Mouse (Mus musculus): ENCODE measurements around the gene Slc8b1. TPM values are rescaled to one million over a fixed set of nuclear protein-coding genes. Genes with fewer than 3 reads are reported as not detected.
"Not testable (repeated sequence)": the region's sequence is repeated elsewhere in the genome, so short reads cannot be mapped to it uniquely, and the experiment has no call there.

Gene Slc8b1
- polyA plus RNA-seq, 1 experiment from 2014 or later = 2.8 TPM

DNA sequence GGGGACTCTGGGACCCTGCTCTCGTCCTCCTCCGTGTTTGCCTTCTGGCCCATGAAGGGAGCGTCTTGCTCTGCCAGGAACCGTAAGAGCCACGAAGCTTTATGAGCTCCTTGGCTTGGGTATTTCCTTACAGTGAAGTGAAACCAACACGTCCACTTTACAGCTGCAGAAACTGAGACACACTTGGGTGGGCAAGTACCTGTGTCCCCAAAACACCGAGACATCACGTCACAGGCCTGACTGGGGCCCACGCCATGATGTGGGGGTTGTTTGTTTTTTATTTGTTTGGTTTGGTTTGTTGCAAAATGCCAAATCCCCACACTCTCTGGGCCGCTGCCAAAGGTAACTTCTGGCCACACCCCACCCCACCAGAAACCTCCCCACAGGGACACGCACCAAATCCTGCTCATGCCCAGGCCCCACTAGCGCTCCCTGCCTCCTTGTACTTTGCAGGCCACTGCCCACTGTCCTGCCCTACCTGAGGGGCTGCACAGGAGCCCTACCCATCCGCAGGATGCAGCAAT is 15.2 kb upstream of the Slc8b1 start:
- H3K9me3 ChIP-seq (replicated peaks) = no peaks in the 10 kb centered on the region
- 92% methylated on average over 13 of the region's 13 CpGs for WGBS
- peaks cover 26% of the 10 kb centered on the region for H3K36me3 ChIP-seq
- no peak overlapping the region for H3K4me3 ChIP-seq (replicated peaks)
- H3K27ac ChIP-seq (replicated peaks) = no peak overlapping the region
- H3K4me2 ChIP-seq = no peak overlapping the region
- no peaks in the 10 kb centered on the region for H3K4me1 ChIP-seq
- no peak for ATAC-seq (ENCODE audit: low FRiP score)
- no peak overlapping the region for H3K9ac ChIP-seq (replicated peaks)
- no peaks in the 10 kb centered on the region for H3K27me3 ChIP-seq (replicated peaks)

DNA sequence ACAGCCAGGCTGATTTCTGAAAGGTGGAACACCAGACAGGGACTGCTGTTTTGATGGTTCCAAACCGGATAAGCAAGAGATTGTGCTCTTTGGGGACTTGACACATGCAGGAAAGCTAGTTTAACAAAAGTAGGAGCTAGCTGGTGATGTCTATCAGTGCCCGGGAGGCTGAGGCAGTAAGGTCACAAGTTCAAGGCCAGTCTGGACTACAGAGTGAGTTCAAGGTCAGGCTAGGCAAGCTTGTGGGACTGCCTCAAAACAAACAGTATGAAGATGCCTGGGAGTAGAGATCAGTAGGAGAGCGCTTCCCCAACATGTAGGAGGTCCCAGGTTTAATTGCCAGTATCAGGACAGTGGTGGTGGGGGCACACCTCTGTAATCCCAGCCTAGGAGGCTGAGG is 13.9 kb upstream of the Slc8b1 start:
- H3K9me3 ChIP-seq (replicated peaks) = no peaks in the 10 kb centered on the region
- no peak overlapping the region for H3K9ac ChIP-seq (replicated peaks)
- H3K4me2 ChIP-seq = no peak overlapping the region
- 94% methylated on average over 3 of the region's 3 CpGs for WGBS
- no peak for ATAC-seq (ENCODE audit: low FRiP score)
- H3K36me3 ChIP-seq = peaks cover 22% of the 10 kb centered on the region
- no peaks in the 10 kb centered on the region for H3K27me3 ChIP-seq (replicated peaks)
- H3K4me1 ChIP-seq = peaks cover 8% of the 10 kb centered on the region
- H3K4me3 ChIP-seq (replicated peaks) = no peak overlapping the region
- no peak overlapping the region for H3K27ac ChIP-seq (replicated peaks)

DNA sequence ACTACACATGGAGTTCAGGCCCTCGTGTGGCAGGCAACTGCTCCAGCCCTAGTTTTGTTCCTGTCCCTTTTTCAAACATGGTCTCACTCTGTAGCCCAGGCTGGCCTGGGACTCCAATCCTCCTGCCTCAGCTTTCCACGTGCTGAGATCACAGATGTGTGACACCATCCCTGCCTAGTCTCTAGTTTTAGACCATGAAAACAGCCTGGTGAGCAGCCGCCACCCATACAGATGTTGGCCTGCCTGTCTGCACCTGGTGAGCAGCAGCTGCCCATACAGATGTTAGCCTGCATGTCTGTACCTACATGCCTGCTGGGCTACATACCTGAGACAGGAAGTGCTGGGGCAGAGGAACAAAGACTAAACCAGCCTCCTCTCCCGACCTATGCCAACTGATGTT is 11.8 kb upstream of the Slc8b1 start:
- Histone ChIP-seq H3K27me3 (replicated peaks) (no peaks in the 10 kb centered on the region), H3K27ac (replicated peaks) (no peak overlapping the region), H3K4me3 (replicated peaks) (no peak overlapping the region), H3K4me2 (no peak overlapping the region), H3K36me3 (peaks cover 7% of the 10 kb centered on the region; the same call in 1 of the 2 replicates), H3K4me1 (peaks cover 18% of the 10 kb centered on the region), H3K9me3 (replicated peaks) (no peaks in the 10 kb centered on the region), H3K9ac (replicated peaks) (no peak overlapping the region)
- WGBS = 79% methylated on average over 4 of the region's 4 CpGs
- no peak for ATAC-seq (ENCODE audit: low FRiP score)

DNA sequence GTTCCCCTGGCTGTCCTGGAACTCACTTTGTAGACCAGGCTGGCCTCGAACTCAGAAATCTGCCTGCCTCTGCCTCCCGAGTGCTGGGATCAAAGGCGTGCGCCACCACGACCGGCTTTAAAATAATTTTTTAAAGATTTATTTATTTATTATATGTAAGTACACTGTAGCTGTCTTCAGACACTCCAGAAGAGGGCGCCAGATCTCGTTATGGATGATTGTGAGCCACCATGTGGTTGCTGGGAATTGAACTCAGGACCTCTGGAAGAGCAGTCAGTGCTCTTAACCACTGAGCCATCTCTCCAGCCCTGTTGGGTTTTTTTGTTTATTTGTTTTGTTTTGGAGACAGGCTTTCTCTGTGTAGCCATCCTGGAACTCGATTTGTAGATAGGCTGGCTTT is 10.4 kb upstream of the Slc8b1 start:
- ATAC-seq (ENCODE audit: low FRiP score); H3K4me2 ChIP-seq; H3K27me3 ChIP-seq (replicated peaks); H3K9me3 ChIP-seq (replicated peaks); H3K9ac ChIP-seq (replicated peaks); H3K36me3 ChIP-seq; H3K27ac ChIP-seq (replicated peaks); H3K4me3 ChIP-seq (replicated peaks): not testable (repeated sequence)
- peaks cover 24% of the 10 kb centered on the region for H3K4me1 ChIP-seq
- WGBS = 89% methylated on average over 9 of the region's 9 CpGs

DNA sequence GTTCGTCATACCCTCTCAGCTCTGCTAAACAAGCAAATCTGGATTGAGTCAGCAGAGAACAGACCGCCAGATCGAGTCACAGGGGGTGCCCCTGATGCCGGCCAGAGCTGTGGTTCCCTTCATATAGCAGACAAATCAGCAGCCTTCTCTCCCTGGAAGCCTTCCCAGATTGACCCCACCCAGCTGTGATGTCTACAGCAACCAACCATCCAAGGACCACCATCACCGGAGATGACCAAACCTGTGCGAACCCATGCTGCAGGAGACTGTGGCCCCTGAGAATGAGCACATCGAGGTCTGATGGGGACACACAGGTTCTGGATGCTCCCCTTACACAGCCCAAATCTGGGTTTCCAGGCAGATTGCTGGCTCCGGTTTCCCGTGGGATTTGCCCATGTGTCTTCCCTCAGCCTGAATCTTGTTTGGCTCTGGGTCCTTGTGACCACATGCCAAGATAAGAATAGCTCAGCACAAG is 8.8 kb upstream of the Slc8b1 start:
- H3K27ac ChIP-seq (replicated peaks) = no peak overlapping the region
- H3K9me3 ChIP-seq (replicated peaks) = no peaks in the 10 kb centered on the region
- 72% methylated on average over 9 of the region's 9 CpGs for WGBS

DNA sequence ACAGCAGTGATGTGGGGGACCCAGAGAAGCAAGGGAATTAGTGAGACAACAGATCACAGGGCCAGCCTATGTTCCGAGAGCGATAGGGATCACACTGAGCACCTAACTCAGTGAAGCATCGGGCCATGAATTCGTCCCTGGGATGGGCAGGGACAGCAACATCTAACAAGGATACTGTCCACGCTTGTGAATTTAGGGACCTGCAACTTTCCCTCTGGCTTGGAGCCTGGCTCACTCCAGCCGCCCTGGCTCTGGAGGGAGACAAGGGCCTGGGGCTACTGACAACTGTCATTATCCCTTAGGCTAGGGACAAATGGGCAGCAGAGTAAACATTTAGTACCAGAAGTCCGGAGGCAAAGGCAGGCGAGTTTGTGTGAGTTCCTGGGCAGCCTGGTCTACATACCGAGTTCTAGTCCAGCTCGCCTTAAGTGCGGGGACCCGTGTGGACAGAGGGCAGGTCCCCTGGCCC is 8.3 kb upstream of the Slc8b1 start:
- Histone ChIP-seq H3K27ac (replicated peaks) (peak overlapping the region; percentile 10; the same call in 1 of the 2 replicates), H3K36me3 (peaks cover 7% of the 10 kb centered on the region; the same call in 1 of the 2 replicates)

More for the DNA sequence above, 8.8 kb upstream of the Slc8b1 start:
- Histone ChIP-seq H3K4me3 (replicated peaks) (peak overlapping the region; percentile 68), H3K36me3 (peaks cover 7% of the 10 kb centered on the region; the same call in 1 of the 2 replicates), H3K4me1 (peaks cover 29% of the 10 kb centered on the region), H3K4me2 (peak overlapping the region; percentile 83), H3K27me3 (replicated peaks) (no peaks in the 10 kb centered on the region), H3K9ac (replicated peaks) (peak overlapping the region; percentile 78)
- no peak for ATAC-seq (ENCODE audit: low FRiP score)

DNA sequence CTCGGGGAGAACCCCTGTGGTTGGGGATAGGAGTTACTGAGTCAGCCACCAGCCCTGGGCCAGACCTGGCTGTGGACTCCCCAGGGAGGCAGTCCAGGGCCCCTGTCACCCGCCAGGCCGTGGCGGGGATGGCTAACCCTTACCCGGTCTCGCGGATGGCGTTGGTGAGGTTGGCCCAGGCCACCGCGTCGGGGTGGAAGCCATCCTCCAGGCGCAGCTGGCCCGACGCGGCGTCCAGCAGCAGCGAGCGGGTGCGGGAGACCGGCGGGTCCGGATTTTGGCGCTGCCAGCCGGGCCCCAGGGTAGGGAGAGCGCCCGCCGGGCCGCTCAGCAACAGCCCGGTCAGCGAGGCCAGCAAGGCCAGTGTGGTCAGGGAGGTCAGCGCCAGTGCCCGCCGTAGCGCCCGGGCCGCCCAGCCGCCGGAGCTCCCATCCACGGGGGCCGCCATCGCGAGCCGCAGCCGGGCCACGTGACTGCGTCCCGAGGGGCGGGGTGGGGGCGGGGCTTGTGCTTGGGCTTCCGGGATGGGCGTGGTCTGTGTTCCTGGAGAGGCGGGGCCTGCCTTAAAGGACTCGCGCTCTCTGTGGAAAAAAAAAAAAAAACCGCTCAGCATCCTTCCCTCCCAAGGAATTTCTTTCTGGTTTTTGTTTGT is 7.7 kb upstream of the Slc8b1 start, which contains the start of gene Plbd2:
TSS of gene Plbd2 (minus strand) at position 482 of the 652 bp plus-strand sequence.
- Histone ChIP-seq H3K36me3 (peaks cover 4% of the 10 kb centered on the region; the same call in 1 of the 2 replicates), H3K9me3 (replicated peaks) (no peaks in the 10 kb centered on the region), H3K4me1 (peaks cover 32% of the 10 kb centered on the region), H3K27ac (replicated peaks) (peak within 1 kb of the TSS; percentile 10; the same call in 1 of the 2 replicates), H3K27me3 (replicated peaks) (no peaks in the 10 kb centered on the region), H3K9ac (replicated peaks) (peak within 1 kb of the TSS; percentile 78), H3K4me2 (peak within 1 kb of the TSS; percentile 83), H3K4me3 (replicated peaks) (peak within 1 kb of the TSS; percentile 68)
- peak; percentile 79 for ATAC-seq (ENCODE audit: low FRiP score)
- WGBS = 0% methylated on average over 51 of the region's 55 CpGs

More for the DNA sequence above, 8.3 kb upstream of the Slc8b1 start:
- WGBS = 6% methylated on average over 12 of the region's 12 CpGs
- peak overlapping the region; percentile 78 for H3K9ac ChIP-seq (replicated peaks)
- H3K4me1 ChIP-seq = peaks cover 32% of the 10 kb centered on the region
- no peaks in the 10 kb centered on the region for H3K27me3 ChIP-seq (replicated peaks)
- H3K4me3 ChIP-seq (replicated peaks) = peak overlapping the region; percentile 68
- ATAC-seq (ENCODE audit: low FRiP score) = no peak
- H3K9me3 ChIP-seq (replicated peaks) = no peaks in the 10 kb centered on the region
- H3K4me2 ChIP-seq = peak overlapping the region; percentile 83

DNA sequence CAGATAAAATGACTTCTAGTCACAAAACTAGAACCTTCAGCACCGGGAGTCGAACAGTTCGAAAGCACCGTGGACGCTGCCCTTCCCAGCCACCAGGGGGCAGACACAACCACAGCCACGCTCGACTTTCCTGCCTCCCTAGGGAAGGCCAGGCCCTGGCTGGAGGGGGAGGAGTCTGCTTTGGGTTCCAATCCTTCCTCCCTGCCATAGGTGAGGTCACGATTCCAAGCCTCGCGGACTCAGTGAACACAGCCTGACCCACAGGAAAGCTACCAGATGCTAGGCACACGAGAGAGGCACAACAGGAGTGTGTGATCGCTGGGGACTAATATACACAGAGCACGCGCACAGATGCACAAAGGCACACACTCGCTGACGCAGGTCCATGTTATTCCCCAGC is 5.6 kb upstream of the Slc8b1 start:
- 17% methylated on average over 16 of the region's 16 CpGs for WGBS
- Histone ChIP-seq H3K4me3 (replicated peaks) (no peak overlapping the region; the same call in 1 of the 2 replicates), H3K27me3 (replicated peaks) (no peaks in the 10 kb centered on the region), H3K27ac (replicated peaks) (no peak overlapping the region), H3K4me2 (peak overlapping the region; percentile 7; the same call in 1 of the 2 replicates), H3K36me3 (no peaks in the 10 kb centered on the region), H3K4me1 (peaks cover 36% of the 10 kb centered on the region), H3K9me3 (replicated peaks) (no peaks in the 10 kb centered on the region), H3K9ac (replicated peaks) (no peak overlapping the region)
- ATAC-seq (ENCODE audit: low FRiP score) = no peak

DNA sequence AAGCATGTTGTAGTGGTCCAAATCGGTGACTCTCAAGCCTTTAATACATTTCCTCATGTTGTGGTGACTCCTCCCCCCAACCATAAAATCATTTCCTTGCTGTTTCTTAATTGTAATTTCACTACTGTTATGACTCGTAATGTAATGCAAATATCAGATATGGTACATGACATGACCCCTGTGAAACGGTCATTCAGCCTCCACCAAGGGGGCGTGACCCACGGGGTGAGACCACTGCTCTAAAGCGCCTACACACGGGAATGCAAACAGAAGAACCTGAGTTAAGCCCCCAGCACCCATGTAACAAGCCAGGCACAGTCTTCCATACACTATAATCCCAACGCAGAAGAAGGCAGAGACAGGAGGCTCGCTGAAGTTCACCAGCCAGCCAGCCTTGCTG is 5.2 kb upstream of the Slc8b1 start:
- Histone ChIP-seq H3K27me3 (replicated peaks) (no peaks in the 10 kb centered on the region), H3K4me2 (peak overlapping the region; percentile 7; the same call in 1 of the 2 replicates), H3K36me3 (no peaks in the 10 kb centered on the region), H3K4me3 (replicated peaks) (no peak overlapping the region), H3K9ac (replicated peaks) (no peak overlapping the region), H3K9me3 (replicated peaks) (no peaks in the 10 kb centered on the region), H3K27ac (replicated peaks) (no peak overlapping the region), H3K4me1 (peaks cover 40% of the 10 kb centered on the region)
- 61% methylated on average over 9 of the region's 9 CpGs for WGBS
- ATAC-seq (ENCODE audit: low FRiP score) = no peak

DNA sequence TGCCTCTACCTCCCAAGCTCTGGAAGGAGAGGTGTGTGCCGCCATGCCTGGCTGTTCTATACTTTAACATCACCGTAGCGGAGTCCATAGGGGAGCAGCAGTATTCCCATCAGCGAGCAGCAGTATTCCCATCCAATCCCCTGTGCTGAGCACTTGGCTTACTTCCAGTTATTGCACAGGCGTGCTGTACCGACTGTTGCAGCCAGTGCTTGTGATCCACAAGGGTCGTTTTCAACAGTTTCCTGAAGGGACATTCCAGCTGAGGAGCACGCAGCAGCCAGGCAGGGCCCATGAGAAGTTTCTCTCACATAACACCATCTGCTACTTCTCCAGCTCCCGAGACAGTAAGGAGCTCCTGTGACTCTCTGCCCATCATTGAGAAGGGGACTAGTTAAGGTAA is 4.5 kb upstream of the Slc8b1 start:
- ATAC-seq (ENCODE audit: low FRiP score) = no peak
- 38% methylated on average over 9 of the region's 9 CpGs for WGBS

DNA sequence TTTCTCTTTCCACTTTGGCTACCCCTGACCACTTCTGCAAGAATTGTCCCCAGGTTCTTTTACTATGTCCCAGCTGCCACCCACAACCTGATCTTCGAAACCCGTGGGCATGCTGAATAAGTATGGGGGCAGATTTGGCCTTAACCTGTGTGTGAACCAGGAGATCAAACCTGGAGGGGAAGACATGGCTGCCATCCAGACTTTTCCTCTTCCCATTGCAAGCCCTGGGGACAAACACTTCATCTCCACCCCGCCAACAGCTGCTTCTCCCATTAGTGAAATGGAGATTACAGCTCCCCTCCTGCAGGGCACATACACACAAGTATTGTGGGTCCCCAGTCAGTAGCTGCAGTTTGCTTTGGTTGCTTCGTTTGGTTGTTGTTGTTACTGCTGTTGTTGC is 3.7 kb upstream of the Slc8b1 start:
- H3K4me2 ChIP-seq = no peak overlapping the region

More for the DNA sequence above, 4.5 kb upstream of the Slc8b1 start:
- Histone ChIP-seq H3K27ac (replicated peaks) (no peak overlapping the region), H3K4me2 (no peak overlapping the region), H3K27me3 (replicated peaks) (no peaks in the 10 kb centered on the region), H3K4me3 (replicated peaks) (no peak overlapping the region), H3K9me3 (replicated peaks) (no peaks in the 10 kb centered on the region), H3K4me1 (peaks cover 45% of the 10 kb centered on the region), H3K36me3 (no peaks in the 10 kb centered on the region), H3K9ac (replicated peaks) (no peak overlapping the region)

More for the DNA sequence above, 3.7 kb upstream of the Slc8b1 start:
- Histone ChIP-seq H3K4me1 (peaks cover 43% of the 10 kb centered on the region), H3K4me3 (replicated peaks) (no peak overlapping the region), H3K36me3 (no peaks in the 10 kb centered on the region), H3K9ac (replicated peaks) (no peak overlapping the region), H3K27me3 (replicated peaks) (no peaks in the 10 kb centered on the region; the same call in 1 of the 2 replicates), H3K27ac (replicated peaks) (no peak overlapping the region), H3K9me3 (replicated peaks) (no peaks in the 10 kb centered on the region)
- 41% methylated on average over 4 of the region's 4 CpGs for WGBS
- ATAC-seq (ENCODE audit: low FRiP score) = no peak

Data from neural tube, embryonic 15.5 days (tissue).